Mouse (Mus musculus): Measurements from ENCODE around the gene 4933405O20Rik.

4933405O20Rik gene

DNA sequence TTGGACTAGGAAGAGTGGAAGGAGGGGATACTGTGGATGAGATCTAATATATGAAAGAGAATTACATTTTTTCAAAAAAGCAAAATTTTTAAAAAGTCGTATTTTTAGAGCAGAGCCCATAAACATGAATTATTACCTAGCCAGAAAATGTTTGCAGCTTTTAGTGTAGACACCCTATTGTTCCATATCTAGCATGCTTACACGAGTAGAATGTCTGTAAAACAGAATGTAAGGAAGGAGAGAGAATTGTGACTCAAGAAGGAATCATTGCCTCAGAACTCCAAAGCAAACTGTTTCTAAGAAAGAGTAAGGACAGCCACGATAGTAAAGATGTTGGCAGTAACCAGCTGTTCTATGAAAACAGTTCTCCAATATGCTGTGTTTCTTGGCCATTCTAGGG is at the start of gene 4933405O20Rik:
Gene 4933405O20Rik, plus strand, starts transcription at position 301 of the 400 bp plus-strand sequence.
- no peak for DNase-seq

DNA sequence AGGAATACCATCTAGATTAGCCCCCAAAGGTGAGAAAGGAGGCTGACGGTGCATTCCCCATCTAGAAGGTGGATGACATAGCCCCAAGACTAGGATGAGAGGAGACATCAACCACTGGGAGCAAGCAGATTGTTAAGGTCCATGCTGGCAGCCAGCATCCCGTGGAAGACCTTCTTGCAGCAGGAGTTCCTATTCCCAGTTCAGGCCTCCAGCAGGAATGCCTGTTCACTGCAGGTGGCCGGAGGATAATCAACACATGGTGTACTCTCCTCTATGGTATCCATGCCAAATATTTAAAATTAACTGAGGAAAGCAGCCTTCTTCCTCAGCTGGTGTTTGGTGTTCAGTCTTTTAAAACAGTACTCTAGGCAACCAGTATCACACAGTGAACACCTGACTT is 49.4 kb upstream of the 4933405O20Rik start:
- peak; percentile 28 to 34 for DNase-seq

DNA sequence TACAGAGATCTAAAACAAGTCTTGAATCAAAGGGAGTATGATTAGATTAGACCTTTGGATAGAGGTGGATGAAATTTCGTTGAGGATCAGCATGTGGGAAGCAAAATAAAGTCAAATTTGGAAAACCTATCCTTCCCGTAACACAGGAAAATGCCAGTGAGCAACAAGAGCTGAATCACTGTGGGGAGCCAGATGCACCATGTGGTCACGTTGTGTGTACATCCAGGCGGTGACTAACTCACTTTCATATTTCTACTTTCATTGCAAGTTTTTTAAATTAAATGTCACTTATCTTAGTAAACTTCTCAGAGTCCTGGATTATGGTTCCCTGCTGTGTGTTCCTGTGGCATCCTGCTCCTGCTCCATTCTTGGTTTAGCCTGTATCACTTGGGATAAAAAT is 47.6 kb upstream of the 4933405O20Rik start:
- DNase-seq: no peak

DNA sequence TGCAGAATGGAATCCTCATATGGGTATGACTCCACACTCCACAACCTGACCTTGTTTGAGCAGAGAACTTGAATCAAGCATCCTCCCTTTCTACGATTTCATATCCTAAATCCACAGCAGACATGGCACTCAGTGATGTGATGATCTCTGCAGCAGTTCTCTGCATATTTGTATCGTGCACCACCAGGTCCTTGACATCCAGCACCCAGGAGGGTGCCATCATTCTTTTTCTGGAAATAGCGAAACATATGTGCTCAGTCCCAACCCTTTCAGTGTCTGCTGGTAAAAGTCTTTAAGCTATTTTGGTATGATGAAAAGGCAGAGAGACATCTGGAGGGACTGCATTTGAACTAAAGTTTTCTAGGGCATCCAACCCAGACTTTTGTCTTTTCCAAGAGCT is 36.3 kb upstream of the 4933405O20Rik start:
- DNase-seq: no peak

DNA sequence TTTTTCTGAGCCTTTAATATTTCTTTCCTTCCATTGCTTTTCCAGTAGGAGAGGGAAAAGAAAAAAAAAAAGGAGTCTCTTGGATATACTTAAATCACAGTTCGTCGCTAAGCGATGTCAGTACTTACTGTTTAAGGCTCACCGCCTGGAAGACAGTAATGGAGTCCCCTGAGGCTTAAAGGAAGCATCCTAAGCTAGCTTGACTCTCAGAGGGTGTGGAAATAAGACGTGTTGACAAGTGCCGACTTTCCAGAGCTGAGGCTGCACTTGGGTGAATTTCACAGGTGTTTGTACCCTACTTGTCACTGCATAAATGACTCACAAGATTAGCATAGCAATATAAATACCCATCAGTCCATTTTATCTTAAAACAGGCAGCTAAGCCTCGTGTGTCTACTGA is 25.1 kb upstream of the 4933405O20Rik start:
- no peak for DNase-seq

DNA sequence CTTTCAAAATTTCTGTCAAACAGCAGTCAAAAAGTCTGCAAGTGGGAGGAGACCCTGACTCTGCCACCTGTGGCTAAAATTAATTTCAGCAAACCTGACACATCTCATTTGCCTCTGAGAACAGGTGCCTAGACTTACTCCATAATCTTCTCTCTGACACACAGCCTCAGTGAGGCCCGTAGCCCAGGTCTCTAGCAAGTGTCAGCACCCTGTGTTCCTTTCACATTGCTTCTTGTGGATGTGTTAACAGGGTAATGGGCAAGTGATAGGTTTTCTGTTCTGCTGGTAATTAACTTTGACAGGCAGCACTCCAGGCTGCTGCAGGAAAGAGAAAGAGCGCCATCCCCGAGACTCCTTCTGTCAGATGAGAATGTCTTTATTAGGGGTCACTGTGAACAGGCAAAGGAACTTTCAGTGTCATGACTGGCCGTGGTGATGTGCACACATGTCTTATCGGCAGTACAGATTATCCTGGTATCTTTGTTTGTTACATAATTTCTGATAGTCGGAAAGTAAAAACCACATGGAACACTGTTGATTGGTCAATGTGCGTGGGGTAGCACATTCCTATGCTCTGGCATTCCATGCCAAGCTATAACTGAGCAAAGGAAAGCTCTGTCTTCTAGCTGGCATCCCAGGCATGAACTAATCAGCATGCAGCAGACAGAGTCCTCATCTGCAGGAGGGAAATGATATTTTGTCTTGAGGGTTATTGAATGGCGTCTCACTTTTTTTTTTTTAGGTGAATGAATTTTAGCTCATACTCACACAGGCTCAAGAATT is 10.2 kb upstream of the 4933405O20Rik start:
- DNase-seq: no peak

DNA sequence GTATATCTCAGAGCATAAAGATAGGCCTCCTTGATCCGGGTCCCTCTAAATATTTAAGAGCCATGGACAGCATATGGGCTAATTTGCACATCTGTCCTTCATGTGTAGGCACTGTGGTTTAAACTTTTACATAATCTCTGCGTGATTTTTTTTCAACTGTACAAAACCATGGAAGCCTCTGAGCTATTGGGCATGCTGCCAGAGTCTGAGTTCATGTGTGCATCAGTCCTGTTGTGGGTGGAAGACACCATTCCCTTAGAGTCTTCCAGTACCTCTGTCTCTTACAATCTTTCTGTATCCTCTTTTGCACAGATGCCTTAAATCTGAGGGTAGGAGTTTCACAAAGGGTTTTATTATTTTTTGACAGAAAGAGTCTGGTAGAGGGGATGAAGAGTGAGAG is 15.1 kb downstream of the 4933405O20Rik start:
- DNase-seq: peak in 1 of 2 experiments; percentile 2

DNA sequence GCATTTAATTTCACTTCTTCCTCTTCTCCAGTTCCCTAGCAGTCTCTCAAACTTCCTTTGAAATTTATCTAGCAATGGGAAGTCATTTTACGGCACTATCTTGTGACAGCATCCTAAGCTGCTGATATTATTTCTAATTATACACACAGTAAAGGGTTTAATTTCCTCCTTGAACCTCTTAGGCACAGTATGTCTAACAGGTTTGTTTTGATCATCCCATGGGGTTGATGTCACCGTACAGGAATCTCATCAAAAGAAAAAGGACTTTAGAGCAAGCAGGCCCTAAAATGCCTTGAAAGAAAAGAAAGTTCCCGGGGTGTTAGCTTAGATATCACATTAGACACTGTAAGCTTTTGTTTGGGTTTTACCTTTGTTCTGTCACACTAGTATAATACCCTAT is 30.2 kb downstream of the 4933405O20Rik start:
- no peak for DNase-seq

DNA sequence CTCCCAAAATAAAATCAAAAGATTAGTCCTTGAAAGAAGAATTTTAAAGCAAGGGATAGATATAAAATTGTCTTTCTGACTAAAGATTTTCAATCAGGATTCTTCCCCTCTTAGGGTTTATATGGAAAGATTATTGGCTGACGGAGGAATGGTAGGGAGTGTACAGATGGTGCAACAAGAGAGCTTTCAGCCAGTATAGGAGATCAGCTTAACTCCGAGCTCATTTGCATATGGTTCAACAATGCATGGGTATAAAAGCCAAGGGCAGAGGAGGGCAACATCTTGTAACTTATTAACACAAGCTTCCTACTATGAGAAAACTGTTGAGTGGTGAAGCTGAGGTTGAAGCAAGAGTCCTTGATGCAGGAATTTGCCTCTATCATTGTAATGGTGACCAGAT is 34.2 kb downstream of the 4933405O20Rik start:
- DNase-seq: no peak
